Mouse (Mus musculus) hindbrain, embryonic 11.5 days (tissue): ENCODE measurements around the gene Lat. TPM values are rescaled to one million over a fixed set of nuclear protein-coding genes. Genes with fewer than 3 reads are reported as not detected.

Experiments
- polyA plus RNA-seq: library from polyadenylated mRNA; unstranded; fragments of >200 nt; fragmentation: Nextera tagmentation; extraction: Ambion mirVana; gene quantifications from 2 replicates; pipeline ENCODE4 v1.2.1, GENCODE M21; 2014

Lat gene
- polyA plus RNA-seq, 1 experiment from 2014 or later, result 3.0 TPM

Other genes with a start within 250 kb of the Lat start
- gene Xpo6, start 169.1 kb downstream of the Lat start, polyA plus RNA-seq, result 57.8 and 69.4 TPM in 2 replicates
- 137 and 161 TPM in 2 replicates for gene Sbk1, start 97.0 kb downstream of the Lat start, polyA plus RNA-seq
- 36.0 and 39.3 TPM in 2 replicates for gene Spns1, start 7.9 kb upstream of the Lat start, polyA plus RNA-seq
- gene Nfatc2ip, start 27.2 kb upstream of the Lat start, polyA plus RNA-seq, result 4.8 and 5.2 TPM in 2 replicates
- gene Cd19, start 45.3 kb upstream of the Lat start, polyA plus RNA-seq, result not detected in 2 replicates
- gene Rabep2, start 59.2 kb upstream of the Lat start, polyA plus RNA-seq, result 19.5 and 20.2 TPM in 2 replicates
- 2.7 and 3.0 TPM in 2 replicates for gene Atp2a1, start 93.5 kb upstream of the Lat start, polyA plus RNA-seq
- 38.0 and 41.0 TPM in 2 replicates for gene Sh2b1, start 105.9 kb upstream of the Lat start, polyA plus RNA-seq
- 140 and 147 TPM in 2 replicates for gene Tufm, start 117.8 kb upstream of the Lat start, polyA plus RNA-seq
- gene Atxn2l, start 133.9 kb upstream of the Lat start, polyA plus RNA-seq, result 54.5 and 55.1 TPM in 2 replicates
- 187 and 194 TPM in 2 replicates for gene Eif3c, start 196.8 kb upstream of the Lat start, polyA plus RNA-seq
- gene Apobr, start 215.4 kb upstream of the Lat start, polyA plus RNA-seq, result 0.35 and 0.71 TPM in 2 replicates
- 25.5 and 26.7 TPM in 2 replicates for gene Cln3, start 216.2 kb upstream of the Lat start, polyA plus RNA-seq
- gene Il27, start 225.4 kb upstream of the Lat start, polyA plus RNA-seq, result not detected in 2 replicates